Mouse (Mus musculus) right cerebral cortex, postnatal 10 days (tissue): ENCODE results near the gene Gm3453.
"Not testable (repeated sequence)": the region's sequence is repeated elsewhere in the genome, so short reads cannot be mapped to it uniquely, and the experiment has no call there.

Experiments used
- DNase-seq, 2 experiments: peaks; one replicate each; pipeline ENCODE4 v3.0.0; 2021; ENCODE audit warnings: low spot score in 2 of 2

Gm3453 gene

GRCm38 (mm10) chr14:5979037-5979436 is at the start of gene Gm3453:
Gene Gm3453, minus strand, starts transcription at chr14:5979137.
- DNase-seq = not testable (repeated sequence)

- peak in 1 of 2 experiments; percentile 17 for DNase-seq
Measured at GRCm38 (mm10) chr14:5987136-5987535, 8.2 kb upstream of the Gm3453 start.

- not testable (repeated sequence) for DNase-seq
Measured at GRCm38 (mm10) chr14:5962441-5962840, 16.5 kb downstream of the Gm3453 start.

GRCm38 (mm10) chr14:5961635-5962034 is 17.3 kb downstream of the Gm3453 start, which contains the start of gene Gm3248:
Gene Gm3248, minus strand, starts transcription at chr14:5961745.
- peak; percentile 38 to 50 for DNase-seq

GRCm38 (mm10) chr14:5961102-5961501 is 17.8 kb downstream of the Gm3453 start:
- DNase-seq = peak; percentile 17 to 23

DNA sequence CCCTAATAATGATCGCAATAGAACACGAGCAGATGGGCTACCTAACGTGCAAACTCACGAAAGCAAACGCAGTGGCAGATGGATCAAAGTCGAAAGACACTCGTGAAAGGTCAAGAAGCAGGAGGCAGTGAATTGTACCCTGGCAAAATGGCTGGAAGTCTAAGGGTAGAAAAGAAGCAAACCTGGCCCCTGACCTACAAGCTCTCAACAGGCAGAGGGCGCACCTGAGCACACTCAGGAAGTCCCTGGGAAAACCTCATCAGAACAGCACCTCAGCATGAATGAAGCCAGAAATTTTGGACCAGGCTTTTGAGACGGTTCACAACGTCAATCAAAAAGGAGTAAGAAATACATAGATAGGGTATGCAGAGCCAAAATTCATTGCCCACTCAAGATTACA is 18.5 kb downstream of the Gm3453 start:
- peak; percentile 33 to 36 for DNase-seq

- DNase-seq = not testable (repeated sequence)
Measured at GRCm38 (mm10) chr14:5923276-5923675, 55.7 kb downstream of the Gm3453 start.
